Mouse (Mus musculus): ENCODE results near the gene Elmo1. TPM values are rescaled to one million over a fixed set of nuclear protein-coding genes. Genes with fewer than 3 reads are reported as not detected.
A peak's percentile ranks its signal among the peaks of the same experiment; 100 is the strongest.

The Elmo1 gene
- total RNA-seq, 2 experiments from 2014 or later, result 24.6 to 29.2 TPM

GRCm38 (mm10) chr13:20123975-20124374 is 33.6 kb downstream of the Elmo1 start:
- no peak for DNase-seq

GRCm38 (mm10) chr13:20124965-20125364 is 34.6 kb downstream of the Elmo1 start:
- no peak for DNase-seq

- DNase-seq, result no peak
Observed at GRCm38 (mm10) chr13:20125845-20126244, 35.4 kb downstream of the Elmo1 start.

GRCm38 (mm10) chr13:20127553-20127952 is 37.2 kb downstream of the Elmo1 start:
- DNase-seq, result no peak

- DNase-seq, result no peak
Observed at GRCm38 (mm10) chr13:20128097-20128496, 37.7 kb downstream of the Elmo1 start.

- no peak for DNase-seq
Observed at GRCm38 (mm10) chr13:20130731-20131130, 40.3 kb downstream of the Elmo1 start.

GRCm38 (mm10) chr13:20131322-20131997 is 41.1 kb downstream of the Elmo1 start:
- DNase-seq, result no peak

- no peak for DNase-seq
Observed at GRCm38 (mm10) chr13:20131998-20132371, 41.6 kb downstream of the Elmo1 start.

GRCm38 (mm10) chr13:20133602-20134394 is 43.4 kb downstream of the Elmo1 start:
- peak in 1 of 2 experiments; percentile 14 for DNase-seq

GRCm38 (mm10) chr13:20134395-20135225 is 44.2 kb downstream of the Elmo1 start:
- DNase-seq, result no peak

- no peak for DNase-seq
Observed at GRCm38 (mm10) chr13:20136753-20137152, 46.4 kb downstream of the Elmo1 start.

- DNase-seq, result no peak
Observed at GRCm38 (mm10) chr13:20138466-20138865, 48.1 kb downstream of the Elmo1 start.

- DNase-seq, result no peak
Observed at GRCm38 (mm10) chr13:20139060-20139459, 48.7 kb downstream of the Elmo1 start.

GRCm38 (mm10) chr13:20139825-20140665 is 49.6 kb downstream of the Elmo1 start:
- no peak for DNase-seq

GRCm38 (mm10) chr13:20142637-20143036 is 52.2 kb downstream of the Elmo1 start:
- no peak for DNase-seq

GRCm38 (mm10) chr13:20146848-20147247 is 56.5 kb downstream of the Elmo1 start:
- no peak for DNase-seq

GRCm38 (mm10) chr13:20147736-20148135 is 57.3 kb downstream of the Elmo1 start:
- DNase-seq, result no peak

- DNase-seq, result no peak
Observed at GRCm38 (mm10) chr13:20150130-20150835, 59.9 kb downstream of the Elmo1 start.

GRCm38 (mm10) chr13:20151302-20151978 is 61.0 kb downstream of the Elmo1 start:
- no peak for DNase-seq

- no peak for DNase-seq
Observed at GRCm38 (mm10) chr13:20157059-20157458, 66.7 kb downstream of the Elmo1 start.

GRCm38 (mm10) chr13:20157529-20157928 is 67.1 kb downstream of the Elmo1 start:
- no peak for DNase-seq
